Mouse (Mus musculus) C2C12 (cell line): ENCODE measurements around the gene Tmem35b.

Experiments
- CTCF ChIP-seq: IDR thresholded peaks from one replicate; pipeline ENCODE4 v1.5.1; 2011; ENCODE audit not compliant: control insufficient read depth, insufficient read depth, insufficient read length
- MYOD1 ChIP-seq: IDR thresholded peaks from one replicate; pipeline ENCODE4 v1.6.1; 2011; ENCODE audit warnings: low read depth; ENCODE audit not compliant: control insufficient read depth, insufficient read length

- TF ChIP-seq CTCF = no peak
- TF ChIP-seq MYOD1 = no peak
Measured at GRCm38 (mm10) chr4:127153345-127153744, 29.9 kb downstream of the Tmem35b start.
